Mouse (Mus musculus) midbrain, embryonic 11.5 days (tissue): Measurements from ENCODE around the gene Gnao1. TPM values are rescaled to one million over a fixed set of nuclear protein-coding genes. Genes with fewer than 3 reads are reported as not detected.
A peak's percentile ranks its signal among the peaks of the same experiment; 100 is the strongest.

ENCODE experiments used
- ATAC-seq: fragments of 200-750 bp; cut with Nextera tagmentation; 2 replicates; pipeline ENCODE4 v1.8.0; 2017; ENCODE audit warnings: moderate TSS enrichment, moderate library complexity; ENCODE audit not compliant: low FRiP score
- DNase-seq: peaks from one replicate; pipeline ENCODE4 v3.0.0; 2015; ENCODE audit warnings: low spot score; ENCODE audit errors: missing footprints
- H3K27ac ChIP-seq: fragments of 300-500 bp; sonication (generic); 2 replicates; pipeline ENCODE4 v1.5.1; 2014; ENCODE audit warnings: low read depth, low read length
- H3K27me3 ChIP-seq: fragments of 300-500 bp; sonication (generic); 2 replicates; pipeline ENCODE4 v1.6.1; 2014; ENCODE audit warnings: mild to moderate bottlenecking, low read length, moderate library complexity, mixed read lengths; ENCODE audit not compliant: control insufficient read depth, insufficient read depth
- H3K36me3 ChIP-seq: fragments of 300-500 bp; sonication (generic); 2 replicates; pipeline ENCODE4 v1.6.1; 2014; ENCODE audit warnings: mild to moderate bottlenecking, low read length, moderate library complexity, mixed read lengths; ENCODE audit not compliant: control insufficient read depth, insufficient read depth
- H3K4me1 ChIP-seq: fragments of 300-500 bp; sonication (generic); 2 replicates; pipeline ENCODE4 v1.6.1; 2014; ENCODE audit warnings: low read length; ENCODE audit not compliant: control insufficient read depth, insufficient read depth
- H3K4me2 ChIP-seq: fragments of 300-500 bp; sonication (generic); 2 replicates; pipeline ENCODE4 v1.6.1; 2014; ENCODE audit warnings: mild to moderate bottlenecking, moderate library complexity
- H3K4me3 ChIP-seq: fragments of 300-500 bp; sonication (generic); 2 replicates; pipeline ENCODE4 v1.5.1; 2014; ENCODE audit warnings: low read depth, low read length
- H3K9ac ChIP-seq: fragments of 300-500 bp; sonication (generic); 2 replicates; pipeline ENCODE4 v1.6.1; 2014; ENCODE audit warnings: low read length
- H3K9me3 ChIP-seq: fragments of 300-500 bp; sonication (generic); 2 replicates; pipeline ENCODE4 v1.6.1; 2016; ENCODE audit warnings: low read length; ENCODE audit not compliant: control insufficient read depth
- WGBS: fragments of 180-500 bp; shearing (Covaris S2); extraction: QIAGEN DNeasy Blood & Tissue Kit; methylation state at CpG from one replicate; pipeline ENCODE4 v1.1.7; 2014; 5-methylcytosine and 5-hydroxymethylcytosine counted together
- polyA plus RNA-seq: library from polyadenylated mRNA; unstranded; fragments of >200 nt; fragmentation: Nextera tagmentation; extraction: Ambion mirVana; gene quantifications from 2 replicates; pipeline ENCODE4 v1.2.1, GENCODE M21; 2014

The Gnao1 gene
- polyA plus RNA-seq, 1 experiment from 2014 or later, result 32.1 TPM

- ATAC-seq, result no peak
- Histone ChIP-seq H3K4me1 (no peaks in the 10 kb centered on the region), H3K4me2 (no peak overlapping the region), H3K9ac (no peak overlapping the region), H3K27me3 (no peaks in the 10 kb centered on the region), H3K9me3 (no peaks in the 10 kb centered on the region), H3K27ac (no peak overlapping the region), H3K36me3 (peaks cover 12% of the 10 kb centered on the region), H3K4me3 (no peak overlapping the region)
- peak; percentile 72 for DNase-seq
- 76% methylated on average over 7 of the region's 7 CpGs for WGBS
These were observed 160.0 kb downstream of the Gnao1 start for GRCm38 (mm10) chr8:93969626-93970340.

- no peak for ATAC-seq
- Histone ChIP-seq H3K9ac (no peak overlapping the region), H3K27ac (no peak overlapping the region), H3K4me2 (no peak overlapping the region), H3K9me3 (no peaks in the 10 kb centered on the region), H3K27me3 (no peaks in the 10 kb centered on the region), H3K36me3 (peaks cover 18% of the 10 kb centered on the region), H3K4me3 (no peak overlapping the region), H3K4me1 (no peaks in the 10 kb centered on the region)
- DNase-seq, result peak; percentile 21
- WGBS, result 91% methylated on average over 10 of the region's 10 CpGs
These were observed 161.7 kb downstream of the Gnao1 start for GRCm38 (mm10) chr8:93971451-93971850.

GRCm38 (mm10) chr8:93972211-93972610, 162.4 kb downstream of the Gnao1 start:
- WGBS, result 90% methylated on average over 5 of the region's 5 CpGs
- ATAC-seq, result no peak
- Histone ChIP-seq H3K27ac (no peak overlapping the region), H3K4me1 (no peaks in the 10 kb centered on the region), H3K4me2 (no peak overlapping the region), H3K4me3 (no peak overlapping the region), H3K27me3 (no peaks in the 10 kb centered on the region), H3K9ac (no peak overlapping the region), H3K36me3 (peaks cover 23% of the 10 kb centered on the region), H3K9me3 (no peaks in the 10 kb centered on the region)
- DNase-seq, result peak; percentile 12

GRCm38 (mm10) chr8:93972971-93973734, 163.4 kb downstream of the Gnao1 start:
- H3K9ac ChIP-seq, result no peak overlapping the region
- H3K27ac ChIP-seq, result no peak overlapping the region
- no peak for ATAC-seq
- no peak overlapping the region for H3K4me2 ChIP-seq
- no peak overlapping the region for H3K4me3 ChIP-seq
- peak; percentile 60 for DNase-seq
- no peaks in the 10 kb centered on the region for H3K27me3 ChIP-seq
- peaks cover 23% of the 10 kb centered on the region for H3K36me3 ChIP-seq
- no peaks in the 10 kb centered on the region for H3K4me1 ChIP-seq
- no peaks in the 10 kb centered on the region for H3K9me3 ChIP-seq
- WGBS, result 87% methylated on average over 14 of the region's 14 CpGs

- no peak overlapping the region for H3K9ac ChIP-seq
- H3K9me3 ChIP-seq, result no peaks in the 10 kb centered on the region
- peaks cover 27% of the 10 kb centered on the region for H3K36me3 ChIP-seq
- WGBS, result 95% methylated on average over 13 of the region's 13 CpGs
- H3K4me3 ChIP-seq, result no peak overlapping the region
- ATAC-seq (no peak), DNase-seq (no peak)
- no peak overlapping the region for H3K4me2 ChIP-seq
- no peaks in the 10 kb centered on the region for H3K27me3 ChIP-seq
- H3K4me1 ChIP-seq, result no peaks in the 10 kb centered on the region
- no peak overlapping the region for H3K27ac ChIP-seq
These were observed 164.1 kb downstream of the Gnao1 start for GRCm38 (mm10) chr8:93973831-93974375.

- Histone ChIP-seq H3K36me3 (peaks cover 27% of the 10 kb centered on the region), H3K9ac (no peak overlapping the region), H3K4me3 (no peak overlapping the region), H3K27me3 (no peaks in the 10 kb centered on the region), H3K27ac (no peak overlapping the region), H3K9me3 (no peaks in the 10 kb centered on the region), H3K4me1 (no peaks in the 10 kb centered on the region), H3K4me2 (no peak overlapping the region)
- no peak for DNase-seq
- no peak for ATAC-seq
- WGBS, result 87% methylated on average over 11 of the region's 11 CpGs
These were observed 164.9 kb downstream of the Gnao1 start for GRCm38 (mm10) chr8:93974602-93975186.

- Histone ChIP-seq H3K36me3 (peaks cover 29% of the 10 kb centered on the region), H3K4me3 (no peak overlapping the region), H3K4me2 (no peak overlapping the region), H3K9ac (no peak overlapping the region), H3K9me3 (no peaks in the 10 kb centered on the region), H3K4me1 (no peaks in the 10 kb centered on the region), H3K27me3 (no peaks in the 10 kb centered on the region), H3K27ac (no peak overlapping the region)
- WGBS, result 91% methylated on average over 2 of the region's 2 CpGs
- DNase-seq (no peak), ATAC-seq (no peak)
These were observed 165.6 kb downstream of the Gnao1 start for GRCm38 (mm10) chr8:93975358-93975757.

- ATAC-seq (no peak), DNase-seq (no peak)
- H3K4me3 ChIP-seq, result no peak overlapping the region
- H3K27ac ChIP-seq, result no peak overlapping the region
- H3K36me3 ChIP-seq, result peaks cover 33% of the 10 kb centered on the region
- no peaks in the 10 kb centered on the region for H3K27me3 ChIP-seq
- WGBS, result 91% methylated on average over 6 of the region's 6 CpGs
- no peaks in the 10 kb centered on the region for H3K9me3 ChIP-seq
- H3K4me2 ChIP-seq, result no peak overlapping the region
- H3K4me1 ChIP-seq, result no peaks in the 10 kb centered on the region
- no peak overlapping the region for H3K9ac ChIP-seq
These were observed 166.9 kb downstream of the Gnao1 start for GRCm38 (mm10) chr8:93976446-93977211.
